Mouse (Mus musculus) left cerebral cortex, adult 8-10 months (tissue): ENCODE data around the gene Cend1. TPM values are rescaled to one million over a fixed set of nuclear protein-coding genes. Genes with fewer than 3 reads are reported as not detected.

Source experiments
- DNase-seq, 2 experiments: peaks; one replicate each; pipeline ENCODE4 v3.0.0; 2022; ENCODE audit warnings: low spot score in 2 of 2
- total RNA-seq, 4 experiments: library from RNA; stranded (reverse); gene quantifications; 2 replicates each; pipeline ENCODE4 v1.2.4; 2022

Gene Cend1
- 100 to 1,000 TPM; 286 to 326 (median 299) TPM for total RNA-seq

DNA sequence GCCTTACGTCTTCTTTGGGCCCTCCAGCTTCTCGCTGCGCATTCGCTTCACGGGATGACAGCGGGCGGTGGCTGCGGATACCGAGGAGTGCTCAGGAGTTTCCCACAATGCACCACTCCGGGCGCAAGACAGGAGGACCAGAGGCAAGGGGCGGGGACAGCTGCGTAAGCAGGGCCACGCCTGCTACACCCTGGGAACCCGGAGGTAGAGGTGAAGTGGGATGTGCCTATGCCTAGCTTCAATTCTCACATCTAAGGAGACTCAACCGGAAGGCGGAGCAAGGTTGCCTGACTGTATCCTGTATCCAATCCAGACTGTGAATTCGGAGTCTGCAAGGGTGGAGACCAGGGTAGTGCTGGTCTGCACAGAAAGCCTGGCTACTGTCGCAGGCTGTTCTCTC is at the start of gene Cend1:
Gene Cend1 (minus strand): TSS at position 182 of the 400 bp plus-strand sequence.
- peak; percentile 79 to 95 for DNase-seq

DNA sequence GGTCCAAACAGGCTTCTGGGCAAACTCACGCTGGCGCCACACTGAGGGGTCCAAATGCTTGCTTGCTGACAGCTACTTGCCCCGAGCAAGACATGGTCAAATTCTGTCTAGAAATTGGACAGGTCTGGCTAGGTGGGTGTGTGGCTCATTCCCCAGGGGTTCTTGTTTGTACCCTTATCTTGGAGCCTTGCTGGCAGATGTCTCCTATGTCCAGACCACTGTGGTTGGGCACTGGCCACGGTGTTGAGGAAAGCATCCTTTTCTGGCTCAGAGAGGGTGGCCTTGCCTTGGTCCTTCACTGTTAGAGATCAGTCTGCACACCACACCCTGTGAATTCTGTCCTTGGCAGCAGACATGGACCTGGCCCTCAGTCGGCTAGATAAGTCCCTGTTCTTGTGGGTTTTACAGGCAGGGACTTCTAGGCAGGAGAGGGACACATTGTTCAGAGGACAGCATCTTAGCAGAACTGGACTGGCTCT is 49.0 kb upstream of the Cend1 start:
- no peak for DNase-seq

DNA sequence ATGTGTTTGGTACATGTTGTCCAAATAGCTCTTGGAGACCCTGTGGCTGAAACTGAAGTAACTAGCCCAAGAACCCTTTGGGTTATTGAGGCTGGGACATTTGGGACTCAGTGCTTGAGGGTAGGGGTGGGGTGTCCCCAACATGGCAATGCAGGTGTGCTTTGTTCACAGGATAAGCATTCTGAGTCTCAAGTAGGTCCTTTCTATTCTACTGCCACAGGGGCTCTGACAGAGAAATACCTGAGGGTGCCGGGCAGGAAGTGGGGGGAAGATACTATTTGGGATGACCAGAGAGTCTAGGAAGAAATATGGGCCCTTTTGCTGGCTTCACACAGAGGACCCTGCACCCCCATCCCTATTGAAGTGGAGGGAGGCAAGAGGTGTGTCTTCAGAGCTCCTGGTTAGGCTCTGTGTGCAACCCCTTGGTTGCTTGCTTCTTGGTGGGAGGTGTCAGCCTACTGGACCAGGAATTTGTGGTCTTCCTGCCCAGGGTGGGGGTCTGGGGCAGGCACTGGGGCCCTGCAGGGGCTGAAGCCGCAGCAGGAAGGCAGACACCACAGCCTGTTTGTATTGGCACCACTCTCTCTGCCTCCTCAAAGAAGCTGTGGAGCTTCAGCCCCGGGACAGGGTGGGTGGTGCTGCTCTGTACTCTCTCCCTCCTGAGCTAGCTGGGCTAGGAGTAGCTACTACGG is 48.4 kb upstream of the Cend1 start:
- DNase-seq, result no peak

DNA sequence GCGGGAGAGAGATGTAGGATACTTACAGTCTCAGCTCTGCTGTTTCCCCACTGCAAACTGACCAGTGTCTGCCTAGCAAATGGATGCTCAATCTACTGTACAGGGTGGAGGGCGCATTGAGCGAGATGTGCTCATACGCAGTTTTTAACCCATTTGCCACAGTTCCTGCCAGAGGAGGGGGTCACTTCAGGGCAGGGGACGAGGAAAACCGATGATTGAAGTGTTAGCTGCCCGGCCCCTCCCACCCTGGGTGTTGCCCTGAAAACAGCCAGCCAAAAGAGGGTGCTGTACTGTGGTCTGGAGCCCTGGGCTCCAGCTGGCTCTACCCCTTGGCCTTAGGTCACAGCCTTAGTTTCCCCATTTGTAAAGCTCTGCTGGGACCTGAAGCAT is 47.7 kb upstream of the Cend1 start:
- DNase-seq, result no peak

DNA sequence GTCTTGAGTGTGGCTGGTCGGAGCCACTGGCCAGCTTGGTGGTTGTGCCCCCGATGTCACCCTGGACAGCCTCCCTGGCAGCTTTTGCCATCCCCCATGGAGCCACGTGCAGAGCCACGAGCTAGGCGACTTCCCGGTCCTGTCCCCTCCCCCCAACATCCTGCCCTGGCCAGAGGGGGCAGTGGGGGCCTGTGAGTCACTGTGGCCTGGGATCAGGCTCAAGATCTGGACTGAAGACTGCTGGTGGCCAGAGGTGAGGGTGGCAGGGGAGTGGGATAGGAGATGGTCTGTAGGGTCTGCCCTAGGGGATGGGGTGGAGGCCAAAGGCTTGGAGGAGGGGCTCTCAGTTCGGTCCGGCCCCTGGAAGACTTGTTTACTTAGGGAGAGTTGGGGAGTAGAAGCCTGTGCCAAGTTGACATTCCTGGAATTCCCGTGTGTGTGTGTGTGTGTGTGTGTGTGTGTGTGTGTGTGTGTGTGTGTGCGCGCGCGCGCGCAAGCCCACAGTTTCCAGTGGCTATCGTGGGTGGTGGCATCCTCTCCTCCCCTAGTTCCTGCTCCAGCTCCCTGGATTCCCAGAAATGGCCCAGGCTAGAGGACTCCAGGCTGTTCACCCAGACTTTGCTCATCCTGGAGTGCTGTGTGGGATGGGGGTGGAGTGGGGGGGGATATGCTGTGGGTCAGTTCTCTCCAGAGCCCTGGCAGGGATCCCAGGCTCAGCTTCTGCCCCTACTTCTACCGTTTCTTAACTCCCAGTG is 47.1 kb upstream of the Cend1 start:
- DNase-seq, result no peak

DNA sequence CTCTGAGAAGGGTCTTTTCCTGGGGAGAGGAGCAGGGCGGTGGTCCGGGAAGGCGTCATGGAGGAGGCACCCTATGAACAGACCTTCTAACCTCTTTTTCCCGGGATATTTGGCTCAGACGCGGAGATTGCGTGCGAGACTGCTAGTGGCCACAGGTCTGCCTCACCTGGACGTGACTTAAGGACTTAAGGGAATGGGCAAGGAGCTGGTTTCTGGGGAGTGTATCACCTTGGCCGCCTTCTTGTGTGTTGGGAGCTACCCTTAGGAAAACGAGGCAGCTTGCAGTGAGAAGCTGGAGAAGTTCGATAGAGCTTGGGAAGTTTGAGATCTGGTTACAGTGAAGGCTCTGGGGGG is 46.5 kb upstream of the Cend1 start:
- DNase-seq, result no peak

DNA sequence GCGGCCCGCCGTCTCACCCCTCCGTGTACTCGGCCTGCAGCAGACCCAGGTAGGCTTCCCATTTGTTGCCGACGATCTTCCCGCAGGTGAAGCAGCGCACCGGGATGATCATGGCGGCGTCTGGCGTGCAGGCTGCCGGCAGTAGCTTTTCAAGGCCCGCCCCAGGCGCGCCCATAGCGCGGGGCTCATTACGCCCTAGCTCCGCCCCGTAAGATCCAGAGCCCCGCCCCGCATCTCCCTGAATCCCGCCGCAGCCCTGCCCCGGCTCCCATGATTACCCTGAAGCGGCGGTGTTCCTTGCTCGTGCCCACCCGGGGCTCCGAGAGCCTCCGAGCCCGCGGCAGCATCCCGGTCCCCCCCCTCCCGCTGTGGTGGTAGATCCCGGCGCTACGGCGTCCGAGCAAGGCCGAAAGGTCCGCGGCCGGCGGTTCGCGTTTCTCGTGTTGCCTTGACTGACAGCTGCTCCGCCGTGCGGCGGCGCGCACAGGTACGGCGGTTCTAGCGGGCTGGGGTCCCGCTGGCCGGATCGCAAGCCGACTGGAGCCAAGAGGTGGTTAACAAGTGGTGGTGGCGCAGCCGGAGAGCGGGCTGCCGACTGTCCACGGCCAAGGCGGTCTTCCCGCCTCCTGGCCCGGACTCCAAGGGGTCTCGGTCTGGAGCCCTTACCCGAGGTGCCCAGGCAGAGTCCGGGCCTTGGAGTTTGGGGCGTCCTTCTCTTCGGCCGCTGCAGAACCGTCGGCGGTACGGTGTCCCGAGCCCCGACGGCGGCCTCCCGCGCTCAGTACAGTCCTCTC is 45.9 kb upstream of the Cend1 start, which contains the start of the genes Polr2l and Tspan4:
Gene Polr2l (minus strand): TSS at position 122 of the 794 bp plus-strand sequence.
Gene Tspan4 (plus strand): TSS at position 230 of the 794 bp plus-strand sequence.
- peak; percentile 76 to 79 for DNase-seq

DNA sequence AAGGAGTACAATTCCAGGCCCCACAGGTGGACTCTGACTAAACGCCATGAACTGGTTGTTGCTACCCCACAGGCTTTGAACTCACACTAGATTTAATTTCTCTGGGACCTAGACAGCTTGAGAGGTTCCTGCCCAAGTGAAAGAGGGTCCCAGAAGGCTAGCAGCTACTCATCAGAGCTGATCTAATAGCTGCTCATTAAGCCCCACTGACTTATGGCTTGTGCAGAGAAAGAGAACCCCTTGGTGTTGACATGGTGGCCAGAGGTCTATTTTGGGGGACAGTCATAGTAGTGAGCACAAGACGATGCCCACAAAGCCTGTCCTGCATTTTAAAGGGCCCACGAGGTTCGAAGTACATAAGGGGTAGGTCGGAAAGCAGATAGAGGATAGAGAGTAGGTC is 44.9 kb upstream of the Cend1 start:
- DNase-seq, result no peak

DNA sequence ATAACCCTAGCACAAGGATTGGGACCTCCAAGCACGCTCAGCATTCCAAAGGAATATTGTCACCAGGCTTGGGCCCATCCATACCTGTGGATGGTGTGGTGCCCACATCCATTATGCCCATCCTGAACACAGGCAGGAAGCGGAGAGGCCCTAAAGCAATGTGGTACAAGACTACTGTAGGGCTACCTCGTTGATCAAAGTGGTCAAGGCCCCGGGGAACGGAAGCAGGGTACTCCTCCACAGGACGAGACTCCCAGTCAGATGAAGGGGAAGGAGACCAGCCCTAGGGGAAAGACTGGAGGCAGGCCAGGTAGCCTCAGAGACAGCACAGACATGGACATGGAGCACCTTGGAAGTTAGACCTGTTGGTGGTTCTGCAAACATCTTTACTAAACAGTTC is 43.5 kb upstream of the Cend1 start:
- DNase-seq, result no peak

DNA sequence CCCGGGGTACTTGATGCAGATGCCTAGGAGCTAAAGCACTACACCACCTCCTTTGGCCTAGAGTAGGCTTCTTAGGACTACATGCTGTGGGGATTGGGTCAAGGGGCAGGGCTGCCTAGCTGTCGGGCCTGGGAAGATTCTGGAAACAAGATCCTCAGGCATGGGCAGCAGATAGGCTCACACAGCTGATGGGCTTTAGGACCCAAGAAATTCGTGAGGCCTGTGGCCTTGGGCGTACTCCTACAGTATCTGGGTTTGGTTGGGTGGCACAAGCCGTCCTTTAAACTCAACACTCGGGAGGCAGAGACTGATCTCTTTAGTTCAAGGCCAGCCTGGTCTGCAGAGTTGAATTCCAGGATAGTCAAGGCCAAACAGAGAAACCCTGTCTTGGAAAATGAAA is 42.9 kb upstream of the Cend1 start:
- no peak for DNase-seq

DNA sequence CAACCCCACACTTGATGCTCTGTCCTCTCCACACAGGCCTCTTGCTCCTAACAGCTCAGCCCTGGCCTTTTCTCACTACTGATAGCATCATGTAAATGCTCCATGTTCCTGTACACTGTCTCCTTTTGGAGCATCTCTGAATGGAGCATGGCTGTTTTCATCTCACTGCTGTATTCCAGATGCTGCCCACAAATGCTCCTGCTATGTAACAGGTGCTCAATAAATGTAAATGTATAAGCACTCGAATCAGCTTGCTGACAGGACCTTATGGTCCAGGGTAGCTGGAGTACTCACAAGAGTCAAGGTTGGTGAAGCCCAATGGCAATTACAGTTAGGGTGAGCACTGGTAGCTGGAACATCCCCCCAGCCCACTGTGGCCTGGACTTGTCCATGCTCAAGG is 41.9 kb upstream of the Cend1 start:
- DNase-seq, result no peak

DNA sequence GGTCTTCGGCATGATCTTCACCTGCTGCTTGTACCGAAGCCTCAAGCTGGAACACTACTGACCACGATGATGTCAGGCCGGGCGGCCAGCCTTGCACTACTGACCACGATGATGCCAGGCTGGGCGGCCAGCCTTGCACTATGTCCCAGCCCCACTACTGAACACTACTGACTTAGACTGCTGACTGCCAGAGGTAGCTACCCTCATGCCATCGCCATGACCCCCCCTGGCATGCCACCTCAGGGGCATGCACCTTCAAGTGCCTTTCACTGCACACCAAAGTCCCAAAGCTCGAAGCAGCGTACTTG is 41.3 kb upstream of the Cend1 start:
- no peak for DNase-seq

DNA sequence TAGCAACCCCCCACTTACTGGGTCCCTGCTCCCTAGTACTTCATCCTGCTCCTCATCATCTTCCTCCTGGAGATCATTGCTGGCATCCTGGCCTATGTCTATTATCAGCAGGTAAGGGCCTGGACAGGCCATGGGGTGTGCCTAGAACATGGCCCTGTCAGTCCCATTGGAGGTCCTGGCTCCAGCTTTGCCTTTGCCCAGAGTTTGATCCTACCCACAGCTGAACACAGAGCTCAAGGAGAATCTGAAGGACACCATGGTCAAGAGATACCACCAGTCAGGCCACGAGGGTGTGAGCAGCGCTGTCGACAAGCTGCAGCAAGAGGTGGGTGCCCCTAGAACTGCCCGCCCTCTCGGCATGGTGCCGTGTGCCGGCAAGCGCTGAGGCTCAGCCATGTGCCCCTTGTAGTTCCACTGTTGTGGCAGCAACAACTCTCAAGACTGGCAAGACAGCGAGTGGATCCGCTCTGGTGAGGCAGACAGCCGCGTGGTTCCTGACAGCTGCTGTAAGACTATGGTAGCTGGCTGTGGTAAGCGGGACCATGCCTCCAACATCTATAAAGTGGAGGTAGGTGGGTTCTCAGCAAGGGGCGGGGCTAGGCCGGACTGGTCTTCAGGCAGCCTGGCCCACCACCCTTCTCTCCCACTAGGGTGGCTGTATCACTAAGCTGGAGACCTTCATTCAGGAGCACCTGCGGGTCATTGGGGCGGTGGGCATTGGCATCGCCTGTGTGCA is 40.8 kb upstream of the Cend1 start:
- no peak for DNase-seq

DNA sequence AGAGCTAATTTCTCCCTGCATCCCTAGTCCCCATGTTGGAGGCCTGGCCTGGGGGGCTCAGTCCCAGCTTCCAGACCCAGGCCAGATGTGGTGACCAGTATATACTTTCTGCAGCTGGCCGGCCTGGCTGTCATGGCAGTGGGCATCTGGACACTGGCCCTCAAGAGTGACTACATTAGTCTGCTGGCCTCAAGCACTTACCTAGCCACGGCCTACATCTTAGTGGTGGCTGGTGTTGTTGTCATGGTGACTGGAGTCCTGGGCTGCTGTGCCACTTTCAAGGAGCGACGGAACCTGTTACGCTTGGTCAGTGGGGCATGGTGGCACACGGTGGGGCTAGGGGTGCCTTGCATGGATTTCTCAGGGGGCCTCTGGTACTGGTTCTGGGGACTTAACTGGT is 40.1 kb upstream of the Cend1 start:
- no peak for DNase-seq

DNA sequence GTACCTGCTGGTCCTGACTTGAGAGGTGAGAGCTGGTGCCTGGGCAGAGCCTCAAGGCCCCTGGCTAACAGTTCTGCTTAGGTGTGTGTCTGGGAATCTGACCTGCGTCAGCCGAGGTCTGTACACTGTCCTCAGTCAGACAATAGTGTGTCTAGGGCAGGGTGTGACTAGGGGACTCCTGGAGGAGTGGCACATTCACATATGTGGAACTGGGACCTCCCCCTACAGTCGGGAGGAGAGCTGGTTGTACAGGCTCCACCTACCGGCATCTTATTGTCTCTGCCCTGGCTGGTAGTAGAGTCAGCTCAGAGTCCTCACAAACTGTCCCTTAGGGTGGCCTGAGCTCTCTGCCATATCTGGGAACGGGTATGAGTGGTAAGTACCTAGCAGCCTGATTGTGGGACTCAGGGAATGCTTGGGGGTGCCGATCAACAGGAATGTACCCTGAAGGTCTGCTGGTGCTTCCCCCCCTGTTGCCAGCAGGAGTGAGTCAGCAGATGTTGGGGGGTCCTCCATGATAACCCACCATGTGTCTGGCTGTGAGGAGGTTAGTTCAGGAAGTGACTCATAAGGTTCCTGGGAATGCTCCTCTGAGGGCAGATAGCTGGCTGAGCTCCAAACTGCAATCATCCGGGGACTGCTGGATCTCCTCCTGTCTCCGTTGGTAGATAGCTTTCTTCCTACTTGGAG is 39.4 kb upstream of the Cend1 start:
- DNase-seq, result no peak

DNA sequence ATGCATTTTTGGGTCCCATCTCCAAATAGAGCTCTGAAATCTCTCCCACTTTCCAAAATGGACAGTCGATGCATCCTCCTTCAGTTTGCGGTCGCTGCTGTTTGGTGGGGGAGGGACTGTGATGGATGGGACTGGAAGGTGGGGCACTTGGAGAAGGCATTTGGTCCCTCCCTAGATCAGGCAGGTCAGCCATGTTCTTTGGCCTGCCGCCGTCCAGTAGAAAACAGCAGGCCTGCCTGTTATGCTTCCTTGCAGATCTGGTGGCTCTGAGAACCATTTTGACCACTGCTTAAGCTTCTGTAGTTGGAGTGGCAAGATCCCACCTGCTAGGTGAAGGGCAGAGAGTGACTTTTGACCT is 38.9 kb upstream of the Cend1 start:
- DNase-seq, result no peak

DNA sequence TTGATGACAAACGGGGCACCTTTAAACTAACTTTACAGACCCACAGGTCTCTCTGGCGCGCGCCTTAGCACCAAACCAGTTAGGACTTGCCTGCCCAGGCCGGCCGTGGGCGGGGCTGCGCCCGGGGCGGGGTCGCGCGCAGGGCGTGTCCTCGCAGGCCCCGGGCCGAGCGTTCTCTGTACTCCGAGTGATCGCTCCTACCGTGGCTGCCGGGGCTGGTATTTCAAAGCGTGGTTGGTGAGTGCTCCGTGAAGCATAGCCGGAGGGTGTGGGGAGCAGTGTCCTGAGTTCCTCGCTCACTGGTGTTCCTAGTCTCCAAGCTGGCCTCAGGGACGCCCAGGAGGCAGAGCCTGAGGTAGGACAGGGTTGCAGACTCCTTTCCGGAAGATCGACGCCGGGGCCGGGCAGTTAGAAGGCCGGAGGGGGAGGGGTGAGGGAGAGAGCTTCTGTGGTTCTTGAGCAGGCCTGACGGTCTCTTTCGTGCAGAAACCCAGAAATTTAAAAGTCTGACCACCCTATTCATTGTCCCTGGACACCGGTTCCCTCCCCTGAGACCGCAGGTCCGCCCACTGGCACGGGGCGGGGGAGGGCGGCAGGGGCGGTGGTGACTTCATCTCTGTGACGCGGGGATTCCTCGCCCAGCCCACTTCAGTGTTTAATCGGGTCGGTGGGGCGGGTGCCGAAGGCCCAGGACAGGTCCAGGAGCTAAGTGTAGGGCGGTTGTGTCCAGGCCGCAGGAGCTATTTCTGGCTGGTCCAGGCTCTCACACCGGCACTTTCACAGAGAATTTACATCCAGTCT is 38.1 kb upstream of the Cend1 start, which contains the start of gene Cd151:
Gene Cd151 (plus strand): TSS at position 163 of the 801 bp plus-strand sequence.
- peak; percentile 46 to 66 for DNase-seq

DNA sequence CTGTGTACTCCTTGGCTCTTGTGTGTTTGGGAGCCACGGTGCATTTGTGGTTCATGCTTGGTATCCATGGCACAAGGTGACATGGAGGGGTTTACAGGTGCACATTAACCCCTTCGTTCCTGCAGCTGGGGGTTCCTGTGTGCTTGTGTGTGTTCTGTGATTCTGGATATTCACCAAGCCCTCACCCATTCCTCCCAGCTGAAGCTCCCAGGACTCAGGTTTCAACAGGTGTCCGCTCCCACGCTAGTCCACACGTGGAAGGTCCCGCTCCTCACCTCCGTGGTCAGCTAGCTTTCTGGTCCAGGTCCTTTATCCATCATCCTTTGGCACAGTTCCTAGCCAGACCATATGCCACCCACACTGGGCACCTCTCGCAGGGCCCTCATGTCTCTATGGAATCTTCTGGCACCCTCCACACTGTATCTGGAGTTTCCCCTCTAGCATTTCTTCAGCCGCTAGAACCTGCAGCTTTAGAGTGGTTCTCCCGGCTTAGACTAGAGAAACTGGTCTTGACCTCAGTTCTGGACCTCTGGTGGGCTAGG is 37.4 kb upstream of the Cend1 start:
- DNase-seq, result no peak

DNA sequence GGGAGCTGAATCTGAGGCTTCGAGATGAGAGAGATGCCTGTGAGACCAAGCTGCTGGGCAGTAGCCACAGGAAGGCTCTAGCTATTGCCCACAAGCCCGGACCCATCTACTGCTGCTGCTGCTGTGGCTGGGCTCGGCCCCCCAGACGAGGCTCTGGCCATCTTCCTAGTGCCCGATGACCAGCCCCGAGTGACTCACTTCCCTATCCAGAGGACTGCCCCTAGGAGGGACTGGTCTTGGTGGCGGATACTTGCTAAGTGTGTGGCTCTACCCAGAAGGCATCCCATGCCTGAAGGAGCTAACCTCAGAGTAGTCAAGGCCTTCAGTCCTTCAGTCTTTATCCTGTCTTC is 36.7 kb upstream of the Cend1 start:
- no peak for DNase-seq
